Mouse (Mus musculus) CH12F3 (cell line): ENCODE measurements around the gene Sema7a.

Experiments
- in situ Hi-C: fragments of 300-500 bp; cut with MboI; formaldehyde crosslinking; loops from 2 replicates; pipeline ENCODE4 v1.14.3; 2020; ENCODE audit warnings: low sequenced_read_pairs

The Sema7a gene

DNA sequence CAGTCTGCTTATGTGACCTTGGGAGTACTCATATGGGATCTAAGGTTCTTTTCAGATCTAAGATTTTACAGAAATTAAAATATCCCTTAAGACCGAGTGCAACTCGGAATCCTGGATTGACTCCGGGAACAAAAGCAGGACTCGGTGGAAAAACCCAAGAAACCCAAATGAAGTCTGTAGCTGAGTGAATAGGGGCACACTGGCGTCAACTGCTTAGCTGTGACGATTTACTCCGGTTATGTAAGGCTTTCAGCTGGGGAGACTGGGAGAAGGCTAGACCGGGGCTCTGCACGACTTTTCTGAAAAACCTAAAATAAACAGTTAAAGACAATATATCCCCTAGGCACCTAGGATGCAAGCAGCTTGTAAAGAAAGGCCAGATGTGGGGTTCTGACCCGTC, 19.5 kb downstream of the Sema7a start:
- in situ Hi-C loops = no loop called here

DNA sequence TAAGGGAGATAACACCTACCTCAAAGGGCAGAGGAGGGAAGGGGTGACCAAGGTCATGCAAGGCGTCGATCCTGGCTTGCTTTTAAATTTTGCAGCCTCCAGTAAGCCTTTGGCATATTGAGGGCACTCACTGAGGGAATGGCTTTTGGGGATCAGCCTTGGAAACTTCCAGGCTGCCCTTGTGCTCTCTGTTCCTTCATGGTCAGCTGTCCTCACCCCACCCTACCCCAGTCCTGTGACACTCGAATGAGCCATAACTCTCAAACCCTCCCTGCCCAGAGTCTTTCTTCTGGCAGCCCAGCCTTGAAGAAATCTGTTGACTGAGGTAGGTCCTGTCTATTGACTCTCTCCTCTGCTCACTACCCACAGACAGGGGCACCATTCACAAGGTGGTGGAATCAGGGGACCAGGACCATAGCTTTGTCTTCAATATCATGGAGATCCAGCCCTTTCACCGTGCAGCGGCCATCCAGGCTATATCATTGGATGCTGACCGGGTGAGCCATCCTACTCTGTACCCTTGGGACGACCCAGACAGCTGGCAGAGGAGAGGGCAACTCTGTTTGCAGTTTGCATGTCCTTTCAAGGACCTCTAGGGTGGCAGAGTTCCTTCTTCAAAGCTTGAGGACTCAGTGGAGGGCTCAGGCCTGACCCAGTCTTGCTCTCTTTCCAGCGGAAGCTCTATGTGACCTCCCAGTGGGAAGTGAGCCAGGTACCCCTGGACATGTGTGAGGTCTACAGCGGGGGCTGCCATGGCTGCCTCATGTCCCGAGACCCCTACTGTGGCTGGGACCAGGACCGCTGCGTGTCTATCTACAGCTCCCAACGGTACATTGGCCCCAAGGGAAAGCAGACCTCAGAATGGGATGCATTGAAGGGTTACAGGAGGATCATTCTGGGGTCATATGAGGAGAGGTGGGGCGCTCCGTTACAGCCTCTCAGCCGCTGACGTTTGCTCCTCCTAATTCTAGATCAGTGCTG, 20.3 kb downstream of the Sema7a start:
- in situ Hi-C loops = no loop called here

DNA sequence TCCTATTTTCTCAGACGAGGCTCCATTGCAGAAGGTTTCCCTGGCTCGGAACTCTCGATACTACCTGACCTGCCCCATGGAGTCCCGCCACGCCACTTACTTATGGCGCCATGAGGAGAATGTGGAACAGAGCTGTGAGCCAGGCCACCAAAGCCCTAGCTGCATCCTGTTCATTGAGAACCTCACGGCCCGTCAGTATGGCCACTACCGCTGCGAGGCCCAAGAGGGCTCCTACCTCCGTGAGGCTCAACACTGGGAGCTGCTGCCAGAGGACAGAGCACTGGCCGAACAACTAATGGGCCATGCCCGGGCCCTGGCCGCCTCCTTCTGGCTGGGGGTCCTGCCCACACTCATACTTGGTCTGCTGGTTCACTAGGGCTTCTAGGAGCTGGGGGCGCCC, 21.3 kb downstream of the Sema7a start:
- in situ Hi-C loops = no loop called here

DNA sequence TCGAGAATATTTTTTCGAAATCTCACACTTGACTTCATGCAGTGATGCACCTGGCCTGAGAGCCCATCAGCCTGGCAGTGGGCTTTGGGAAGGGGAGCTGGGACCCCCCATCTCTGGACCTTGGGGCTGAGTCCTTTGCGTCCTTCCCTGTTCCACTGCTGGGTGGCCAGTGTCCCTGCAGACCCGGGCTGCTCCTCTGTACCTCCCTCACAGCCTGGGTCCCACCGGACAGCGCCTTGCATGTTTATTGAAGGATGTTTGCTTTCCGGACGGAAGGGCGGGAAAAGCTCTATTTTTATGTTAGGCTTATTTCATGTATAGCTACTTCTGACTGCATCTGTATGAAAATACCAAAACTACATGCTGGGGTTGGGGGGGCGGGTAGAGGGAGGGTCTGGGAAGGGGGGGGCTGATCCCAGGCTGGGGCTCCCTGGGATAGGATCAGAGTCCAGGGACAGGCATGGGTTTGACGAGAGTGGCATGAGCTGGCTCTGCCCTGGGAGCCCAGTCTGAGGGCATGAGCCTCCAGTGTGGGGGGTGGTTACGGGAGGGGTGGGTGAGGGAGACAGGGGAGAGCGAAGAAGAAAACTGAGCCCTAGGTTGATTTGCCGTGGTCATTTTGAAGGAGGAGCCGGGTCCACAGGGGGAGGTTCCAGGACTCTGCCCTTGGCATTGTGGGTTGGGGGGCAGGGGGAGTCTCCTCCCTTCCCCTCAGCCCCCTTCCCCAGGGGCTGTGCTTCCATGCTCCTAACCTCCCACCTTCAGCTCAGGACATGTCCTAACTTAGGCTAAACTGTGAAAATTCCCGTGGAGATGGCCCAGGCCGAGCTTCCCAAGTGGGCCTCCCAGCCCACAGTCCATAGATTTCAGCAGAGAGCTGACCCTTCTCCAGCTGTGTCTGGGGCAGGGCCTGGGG, 22.2 kb downstream of the Sema7a start:
- in situ Hi-C loops = no loop called here

DNA sequence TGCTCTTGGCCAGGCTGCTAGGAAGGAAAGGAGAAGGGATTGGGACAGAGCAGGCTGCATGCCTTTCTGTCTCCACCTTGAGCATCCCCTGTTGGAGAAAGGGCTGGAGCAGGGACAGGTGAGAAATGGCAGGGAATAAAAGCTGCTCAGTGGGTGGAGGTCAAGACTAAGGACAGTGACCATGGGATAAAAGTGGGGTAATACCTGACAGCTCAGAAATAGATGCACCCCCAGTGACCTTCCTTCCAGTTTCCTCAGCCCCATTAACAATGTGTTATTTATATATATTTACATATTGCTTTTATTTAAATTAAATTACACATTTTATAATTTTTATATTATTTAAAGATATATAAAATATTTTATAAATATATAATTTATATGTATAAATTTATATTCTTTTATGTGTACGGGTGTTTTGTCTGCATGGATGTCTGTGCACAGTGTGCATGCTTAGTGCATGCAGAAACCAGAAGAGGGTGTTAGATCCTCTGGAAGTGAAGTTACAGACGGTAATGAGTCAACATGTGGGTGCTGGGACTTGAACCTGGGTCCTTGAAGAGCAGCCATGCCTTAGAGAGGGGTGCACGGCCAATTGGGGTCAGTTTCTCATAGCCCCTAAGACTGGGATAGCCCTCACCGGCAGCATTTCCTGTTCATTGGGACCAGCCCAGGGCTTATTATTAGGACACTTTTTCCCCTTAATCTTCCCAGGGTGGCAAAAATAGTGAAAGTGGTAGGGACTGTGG, 23.5 kb downstream of the Sema7a start:
- in situ Hi-C loops = no loop called here

DNA sequence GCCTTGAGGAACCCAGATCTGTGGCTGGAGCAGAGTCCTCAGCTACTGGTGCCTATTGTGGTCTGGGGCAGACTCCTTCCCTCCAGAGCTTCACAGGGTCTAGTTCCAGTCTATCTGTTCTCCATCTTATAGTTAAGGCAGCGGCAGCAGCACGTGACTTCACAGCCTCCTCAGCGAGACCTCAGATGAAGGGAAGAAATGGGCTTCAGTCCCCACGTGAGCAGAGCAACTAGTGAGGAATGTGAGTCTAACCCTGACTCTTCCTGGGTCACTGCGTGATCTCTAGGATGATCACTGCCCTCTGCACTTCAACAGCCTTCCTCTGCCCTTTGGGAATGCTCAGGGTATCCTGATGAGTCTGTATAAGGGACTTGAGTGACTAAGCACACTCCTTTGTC, 24.1 kb downstream of the Sema7a start:
- in situ Hi-C loops = no loop called here

DNA sequence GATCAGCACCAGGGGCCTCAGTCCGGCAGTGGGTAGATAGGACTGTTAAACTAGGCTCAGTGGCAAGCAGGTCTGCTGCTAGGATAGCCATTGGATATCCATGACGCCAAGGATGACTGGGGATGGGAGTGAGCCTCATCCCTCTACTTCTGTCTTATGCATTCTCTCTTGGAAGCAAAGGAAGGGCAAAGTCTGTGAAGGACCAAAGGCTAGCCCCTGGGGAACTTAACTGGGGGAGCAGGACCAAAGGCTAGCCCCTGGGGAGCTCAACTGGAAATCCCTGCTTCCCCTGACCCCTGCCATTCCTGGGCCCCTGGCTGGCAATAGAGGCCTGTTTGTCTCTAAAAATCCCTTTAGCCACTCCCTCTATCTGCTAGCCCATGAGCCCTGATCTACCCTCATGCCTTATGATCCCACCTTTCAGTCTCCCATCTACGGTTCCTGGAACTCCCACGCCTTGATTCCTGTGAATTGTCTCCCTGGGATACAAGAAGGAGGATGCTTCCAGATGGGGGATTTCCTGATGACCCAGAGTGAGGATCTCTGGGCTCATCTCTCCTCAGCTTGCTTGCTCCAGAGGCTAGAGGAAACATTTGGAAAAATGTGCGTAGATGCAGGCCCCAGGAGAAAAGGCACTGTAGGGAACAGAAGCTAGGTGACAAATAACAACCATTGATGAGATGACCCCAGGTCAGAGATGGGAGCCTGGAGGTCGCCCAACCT, 24.8 kb downstream of the Sema7a start:
- in situ Hi-C loops = no loop called here

DNA sequence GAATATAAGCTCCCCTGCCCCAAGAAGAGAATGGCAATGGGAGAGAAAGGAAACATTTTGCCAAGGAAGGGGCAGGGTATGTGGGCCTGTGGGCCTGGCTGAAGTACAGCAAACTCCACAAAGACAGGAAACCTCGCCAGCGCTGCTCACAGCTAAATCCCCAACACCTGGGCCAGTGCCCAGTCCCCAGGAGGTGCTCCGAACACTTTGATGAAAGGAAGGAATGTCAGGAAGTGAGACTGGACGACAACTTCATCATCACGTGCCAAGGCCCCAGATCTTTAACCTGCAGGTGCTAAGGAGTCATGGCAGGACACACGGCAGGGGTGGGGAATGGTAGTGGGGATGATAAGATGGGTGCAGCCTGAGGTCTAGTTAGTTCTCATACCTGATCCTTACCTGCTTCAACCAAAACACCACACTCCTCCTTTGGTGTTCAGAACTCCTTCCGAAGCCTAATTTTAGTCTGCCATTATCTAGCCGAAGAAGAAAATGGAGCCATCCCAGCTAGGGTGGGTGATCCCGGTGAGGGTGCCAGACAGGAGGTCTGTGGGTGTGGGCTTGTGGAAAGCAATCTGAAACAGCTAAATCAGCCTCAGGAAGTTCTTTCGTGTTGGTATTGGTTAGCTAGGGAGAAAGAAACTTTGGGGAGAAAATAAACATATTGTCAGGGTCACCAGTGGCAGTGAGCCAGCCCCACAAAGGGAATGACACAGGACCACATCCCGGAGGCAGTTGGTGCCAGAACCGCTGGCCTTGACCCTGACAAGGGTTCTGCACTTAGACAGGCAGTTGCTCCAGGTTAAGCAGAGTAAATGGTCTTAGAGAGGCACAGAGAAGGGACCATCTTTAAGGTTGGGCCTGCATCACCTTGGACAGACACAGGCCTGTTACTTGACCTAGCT, 25.6 kb downstream of the Sema7a start:
- in situ Hi-C loops = no loop called here

DNA sequence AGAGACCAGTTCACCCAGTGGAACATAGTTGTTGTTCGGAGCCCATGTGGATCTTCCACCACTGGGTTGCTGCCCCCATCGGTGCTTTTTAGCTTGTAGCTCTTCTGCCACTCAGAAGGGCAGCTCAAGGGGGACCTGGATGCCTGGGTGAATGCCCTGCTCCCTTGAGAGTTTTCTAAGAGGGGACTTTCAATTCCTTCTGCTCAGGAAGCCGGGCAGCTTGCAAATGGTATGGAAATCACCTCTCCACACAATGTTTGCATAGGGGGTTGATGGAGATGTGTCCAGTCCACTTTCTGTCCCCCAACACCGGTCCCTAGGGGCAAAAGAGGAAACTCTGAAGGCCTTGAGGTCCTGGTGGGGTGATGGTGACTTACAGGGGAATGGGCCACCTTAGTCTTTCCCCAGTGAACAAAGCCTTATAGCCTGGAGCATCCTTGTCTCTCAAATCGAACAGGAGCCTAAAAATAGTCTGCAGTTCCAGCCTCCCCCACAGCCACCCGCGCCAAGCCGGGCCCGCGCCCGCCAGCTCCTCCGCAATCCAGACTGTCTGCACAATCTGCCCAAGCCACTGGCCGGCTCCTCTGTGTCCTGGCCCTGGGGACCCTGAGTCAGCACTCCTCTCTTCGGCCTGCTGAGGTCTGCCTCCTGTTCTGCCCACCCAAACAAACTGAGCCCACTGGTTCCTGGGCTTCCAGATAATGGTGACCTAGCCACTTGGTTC, 27.5 kb downstream of the Sema7a start:
- in situ Hi-C loops = no loop called here

DNA sequence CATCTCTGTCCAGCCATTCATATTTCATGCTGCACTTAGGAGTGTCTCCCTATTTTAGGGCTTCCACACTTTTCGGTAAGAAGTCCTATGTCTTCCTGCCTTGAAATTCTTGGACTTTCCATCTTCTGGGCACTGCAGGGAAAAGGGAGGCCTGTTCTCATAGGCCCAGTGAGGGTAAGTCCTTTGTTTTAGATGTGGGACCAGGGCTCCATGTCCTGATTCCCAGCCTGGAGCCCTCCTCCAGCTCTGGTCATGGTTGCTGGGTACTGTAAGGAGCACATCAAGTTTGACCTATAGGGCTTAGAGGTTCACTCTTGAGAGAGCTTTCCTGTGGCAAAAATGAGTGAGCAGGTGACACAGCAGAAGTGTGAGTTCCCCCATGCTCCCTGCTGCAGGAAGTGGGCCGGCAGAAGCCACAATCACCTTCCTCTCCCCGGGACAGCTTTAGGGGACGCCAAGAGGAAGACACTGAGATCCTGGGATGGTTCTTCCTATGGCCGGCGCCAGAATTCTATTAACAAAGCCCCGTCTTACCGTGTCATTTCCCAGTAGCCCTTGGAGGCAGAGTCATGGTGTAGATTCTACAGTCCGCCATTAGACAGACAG, 28.4 kb downstream of the Sema7a start:
- in situ Hi-C loops = no loop called here

DNA sequence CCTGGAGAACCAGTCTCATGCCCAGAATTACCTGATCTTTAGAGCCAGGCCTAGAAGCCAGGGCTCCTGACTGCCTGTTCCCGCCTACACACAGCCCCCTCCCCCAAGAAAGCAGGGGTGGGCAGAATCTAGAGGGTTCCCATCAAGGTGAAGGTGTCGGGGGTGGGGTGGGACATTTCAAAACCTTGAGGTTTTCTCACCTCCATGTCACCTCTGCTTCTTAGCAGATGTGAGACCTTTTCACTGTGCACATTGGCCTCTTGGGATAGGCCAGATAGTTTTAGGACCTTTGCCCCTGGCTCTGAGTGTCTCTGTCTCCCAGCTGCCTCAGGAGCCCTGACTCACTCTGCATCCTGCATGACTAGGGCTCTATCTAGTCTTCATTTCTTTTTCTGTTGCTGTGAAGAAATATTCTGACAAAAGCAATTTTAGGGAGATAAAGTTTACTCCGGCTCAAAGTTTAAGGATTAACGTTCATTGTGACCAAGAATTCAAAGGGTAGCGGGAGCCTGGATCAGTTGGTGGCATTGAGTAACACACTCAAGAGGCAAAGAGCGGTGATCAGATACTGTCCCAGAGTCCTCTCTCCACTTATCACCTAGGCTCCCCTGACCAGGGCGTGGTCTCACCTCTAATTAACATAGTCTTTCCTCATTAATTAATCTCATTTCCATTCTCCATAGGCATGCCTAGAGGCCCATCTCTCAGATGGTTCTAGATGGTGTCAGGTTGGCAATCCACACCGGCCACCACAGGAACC, 29.1 kb downstream of the Sema7a start:
- in situ Hi-C loops = no loop called here

DNA sequence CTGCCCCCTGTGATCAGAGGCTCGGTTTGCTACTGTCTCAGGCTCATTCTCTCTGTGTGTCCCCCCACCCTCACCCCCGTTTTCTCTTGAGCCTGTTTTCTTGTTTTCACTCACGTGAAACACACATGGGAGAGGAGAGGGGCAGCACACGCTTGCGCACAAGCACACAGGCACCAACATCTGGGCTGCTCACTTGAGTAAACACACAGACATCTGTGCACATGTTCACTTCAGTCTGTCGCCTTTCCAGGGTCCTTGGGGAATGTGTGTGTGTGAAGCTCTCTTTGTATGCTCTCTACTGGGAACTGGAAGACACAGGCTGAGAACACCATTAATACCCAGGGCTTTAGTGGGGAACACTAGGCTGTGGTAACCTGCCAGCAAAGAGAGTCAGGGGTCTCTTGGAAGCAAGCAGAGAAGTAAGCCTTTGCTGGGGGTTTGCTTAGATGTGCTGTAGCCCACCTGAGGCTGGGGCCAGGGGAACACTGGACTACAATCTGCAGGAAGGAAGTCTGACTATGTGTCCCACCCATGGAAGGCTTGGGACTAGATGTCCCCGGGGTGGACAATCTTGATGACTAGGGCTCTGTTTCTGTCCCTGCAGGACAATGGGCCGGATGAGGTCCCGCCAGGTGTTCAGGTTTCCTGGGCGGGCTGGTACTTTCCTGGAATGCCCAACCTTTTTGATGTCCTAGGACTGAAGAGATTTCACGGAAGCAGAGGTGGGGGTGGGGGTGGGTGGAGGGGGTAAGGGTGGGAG, 30.0 kb downstream of the Sema7a start:
- in situ Hi-C loops = no loop called here

DNA sequence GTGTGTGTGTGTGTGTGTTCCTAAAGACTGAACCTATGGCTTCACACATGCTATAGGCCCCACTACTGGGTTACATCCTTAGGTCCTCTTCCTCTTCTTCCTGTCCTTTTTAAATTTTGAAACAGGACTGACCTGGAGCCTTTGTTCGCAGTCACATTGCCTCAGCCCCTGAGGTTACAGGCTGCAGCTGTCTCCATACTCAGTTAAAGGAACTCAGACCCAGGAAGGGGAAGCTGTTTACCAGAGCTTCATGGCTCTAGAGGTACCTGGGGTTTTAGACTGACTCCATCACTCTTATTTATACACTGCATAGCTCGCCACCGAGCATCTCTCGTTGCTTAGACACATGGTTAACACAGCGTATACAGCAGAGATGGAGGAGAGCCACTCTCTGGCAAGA, 31.5 kb downstream of the Sema7a start:
- in situ Hi-C loops = no loop called here

DNA sequence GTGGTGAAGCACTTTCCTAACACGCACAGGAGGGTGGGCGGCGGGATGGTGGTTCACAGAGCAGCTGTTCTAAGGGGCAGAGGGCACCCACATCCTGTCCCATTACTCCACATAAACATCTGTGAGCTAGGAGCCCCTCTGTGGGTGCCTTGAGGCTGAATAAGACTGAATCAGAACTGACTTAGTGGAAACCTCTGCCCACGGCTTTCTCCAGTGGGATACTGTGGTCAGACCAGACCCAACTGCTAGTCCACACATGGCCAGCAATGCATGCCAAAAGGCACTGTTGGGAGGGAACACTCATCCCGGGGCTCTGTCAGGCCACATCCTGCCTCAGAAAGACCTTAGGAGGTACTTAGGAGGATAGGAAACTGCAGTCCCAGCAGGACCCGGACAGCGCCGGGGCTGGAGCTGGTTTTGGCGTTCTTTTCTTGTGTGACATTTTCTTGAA, 32.3 kb downstream of the Sema7a start:
- in situ Hi-C loops = no loop called here

DNA sequence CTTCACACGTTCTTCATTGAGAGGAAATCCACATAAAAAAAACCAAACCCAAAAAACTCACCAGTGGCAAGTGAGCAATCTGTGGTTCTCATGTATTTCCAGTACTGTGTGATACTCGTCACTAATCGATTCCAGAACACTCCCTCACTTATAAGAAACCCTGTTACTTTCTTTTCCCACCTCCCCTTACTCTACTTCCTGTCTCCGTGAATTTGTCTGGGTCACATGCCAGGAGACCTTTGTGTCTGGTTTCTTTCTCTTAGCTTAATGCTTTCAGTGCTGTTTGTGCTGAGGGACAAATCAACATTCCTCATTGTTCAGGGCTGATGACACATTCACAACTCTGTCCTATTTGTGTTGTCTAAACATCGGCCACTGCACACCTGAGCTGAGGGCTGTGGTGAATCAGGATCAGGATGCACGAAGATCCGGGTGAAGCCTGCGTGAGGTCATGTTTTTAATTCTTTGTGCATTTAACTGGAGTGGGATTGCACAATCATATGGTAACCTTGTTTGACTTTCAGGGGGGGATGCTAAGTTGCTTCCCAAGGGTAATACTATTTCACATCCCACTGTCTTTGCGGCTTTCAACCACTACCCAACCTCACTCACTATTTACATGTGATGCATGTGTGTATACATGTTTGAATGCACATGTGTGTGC, 33.0 kb downstream of the Sema7a start:
- in situ Hi-C loops = no loop called here

DNA sequence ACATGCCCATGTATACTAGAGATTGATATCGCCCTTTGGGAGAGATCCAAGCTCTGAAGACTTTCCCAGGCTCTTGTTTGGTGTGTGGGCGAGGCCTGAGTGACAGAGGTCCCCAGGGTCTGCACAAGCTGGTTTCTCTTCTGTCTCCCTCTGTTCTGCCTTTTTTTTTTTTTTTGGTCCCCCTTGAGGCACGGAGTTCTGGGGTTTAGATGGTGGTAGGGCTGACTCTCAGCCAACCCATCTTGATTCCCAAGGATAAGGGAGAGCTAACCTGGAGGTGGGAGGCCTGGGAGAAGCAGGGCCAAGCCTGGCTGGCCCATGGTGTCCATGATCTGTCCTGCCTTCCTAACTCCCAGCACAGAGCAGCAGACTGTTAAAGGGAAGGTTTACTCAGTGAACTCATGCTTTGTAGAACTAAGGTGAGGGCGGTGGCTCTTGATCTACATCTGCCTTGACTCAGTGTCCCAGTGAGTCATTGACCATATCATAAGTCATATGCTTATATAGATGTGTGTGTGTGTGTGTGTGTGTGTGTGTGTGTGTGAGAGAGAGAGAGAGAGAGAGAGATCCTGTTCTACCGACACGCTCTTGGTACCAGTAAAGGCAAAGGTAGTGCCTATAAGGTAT, 33.6 kb downstream of the Sema7a start:
- in situ Hi-C loops = no loop called here
